Mouse (Mus musculus): ENCODE data around the gene Rinl. TPM values are rescaled to one million over a fixed set of nuclear protein-coding genes. Genes with fewer than 3 reads are reported as not detected.
A peak's percentile ranks its signal among the peaks of the same experiment; 100 is the strongest.

Gene Rinl
- polyA plus RNA-seq, 1 experiment from 2014 or later, result 2.4 TPM

DNA sequence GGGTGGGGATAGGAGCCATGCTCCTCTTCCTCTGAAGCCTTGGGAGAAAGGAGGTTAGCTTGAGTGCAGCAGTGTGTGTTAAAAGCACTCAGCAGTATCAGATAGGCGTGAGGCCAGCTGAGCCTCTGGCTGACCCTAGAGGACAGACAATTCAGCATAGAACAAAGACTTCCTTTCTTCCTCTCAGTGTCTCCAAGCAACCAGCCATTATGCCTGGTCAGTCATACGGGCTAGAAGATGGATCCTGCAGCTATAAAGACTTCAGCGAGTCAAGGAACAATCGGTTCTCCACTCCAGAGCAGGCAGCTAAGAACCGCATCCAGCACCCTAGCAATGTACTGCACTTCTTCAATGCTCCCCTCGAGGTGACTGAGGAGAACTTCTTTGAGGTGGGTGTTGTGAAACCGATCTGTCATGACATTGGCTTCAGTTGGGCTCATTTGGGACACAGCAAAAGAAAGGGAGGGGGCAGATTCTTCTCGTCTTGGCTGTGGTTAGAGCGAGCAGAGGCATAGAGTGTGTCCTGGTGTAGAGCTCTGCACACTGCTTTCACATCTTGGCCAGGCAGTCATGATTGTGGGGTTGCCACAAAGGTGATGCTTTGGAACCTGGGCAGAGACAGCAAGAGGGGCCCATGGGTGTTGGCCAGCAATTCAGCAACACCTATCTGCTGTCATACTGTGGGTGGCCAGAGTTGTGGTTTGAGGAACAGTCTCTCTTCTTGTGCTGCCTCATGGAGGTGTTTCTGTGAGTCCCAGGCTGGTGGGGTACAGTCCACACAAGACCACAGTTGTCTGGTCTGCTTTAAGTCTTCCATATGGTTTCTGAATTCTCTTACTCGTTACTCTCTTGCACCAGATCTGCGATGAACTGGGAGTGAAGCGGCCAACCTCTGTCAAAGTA, 31.8 kb downstream of the Rinl start:
- Histone ChIP-seq H3K27me3 (ENCODE audit: control insufficient read depth, insufficient read depth, low read length) (no peaks in the 10 kb centered on the region), H3K4me2 (ENCODE audit: low read length) (no peak overlapping the region), H3K9ac (replicated peaks; ENCODE audit: low read length) (no peak overlapping the region), H3K9me3 (ENCODE audit: control insufficient read depth, low read length) (no peaks in the 10 kb centered on the region), H3K36me3 (ENCODE audit: control insufficient read depth, insufficient read depth, low read length) (peaks cover 76% of the 10 kb centered on the region), H3K27ac (replicated peaks; ENCODE audit: low read depth, low read length) (peak overlapping the region; percentile 49), H3K4me3 (replicated peaks; ENCODE audit: low read depth, low read length) (no peak overlapping the region), H3K4me1 (ENCODE audit: control insufficient read depth, insufficient read depth, low read length) (peaks cover 9% of the 10 kb centered on the region)
- DNase-seq (no peak), ATAC-seq (ENCODE audit: low FRiP score, low TSS enrichment) (no peak)
- WGBS, result 32% methylated on average over 12 of the region's 12 CpGs

DNA sequence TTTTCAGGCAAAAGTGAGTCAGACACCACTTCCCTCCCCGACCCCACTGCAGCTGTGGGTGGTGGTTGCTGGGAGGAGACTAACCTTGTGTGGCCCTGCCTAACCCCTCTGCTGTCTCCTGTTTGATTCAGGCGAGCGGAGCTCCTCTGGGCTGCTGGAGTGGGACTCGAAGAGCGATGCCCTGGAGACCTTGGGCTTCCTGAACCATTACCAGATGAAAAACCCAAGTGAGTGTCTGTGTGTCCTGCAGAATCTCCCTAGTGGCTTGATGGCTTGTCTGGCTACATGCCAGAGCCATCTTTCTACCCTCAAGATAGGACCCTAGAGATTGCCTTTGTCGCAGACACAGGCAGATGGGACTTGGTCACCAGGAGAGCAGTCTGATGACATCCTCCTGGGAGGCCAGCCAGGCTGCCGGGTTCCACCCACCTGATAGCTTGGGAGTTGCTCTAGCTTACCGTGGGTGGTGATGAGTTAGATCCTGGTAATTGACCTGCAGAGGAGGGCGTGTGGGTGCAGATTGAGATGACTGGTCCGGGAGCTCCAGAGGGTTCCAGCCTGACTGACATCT, 32.6 kb downstream of the Rinl start:
- no peak overlapping the region; the same call in 1 of the 2 replicates for H3K27ac ChIP-seq (replicated peaks; ENCODE audit: low read depth, low read length)

DNA sequence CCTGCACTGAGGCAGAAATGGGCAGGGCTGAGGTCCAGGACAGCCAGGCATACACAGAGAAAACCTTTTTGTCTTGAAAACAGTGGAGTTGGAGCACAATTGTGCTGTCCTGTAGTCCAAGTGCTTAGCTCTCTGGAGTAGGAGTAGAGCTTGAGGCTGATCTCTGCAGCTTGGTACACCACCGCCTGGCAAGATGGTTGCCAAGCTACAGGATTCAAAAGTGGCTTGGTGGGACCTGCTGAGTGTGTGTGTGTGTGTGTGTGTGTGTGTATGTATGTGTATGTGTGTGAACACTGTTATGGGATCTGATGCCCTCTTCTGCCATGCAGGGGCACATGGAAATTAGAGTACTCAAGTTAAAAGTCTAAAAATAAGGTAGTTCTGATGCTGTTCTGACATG, 33.8 kb downstream of the Rinl start:
- H3K9ac ChIP-seq (replicated peaks; ENCODE audit: low read length), result no peak overlapping the region
- H3K4me3 ChIP-seq (replicated peaks; ENCODE audit: low read depth, low read length), result no peak overlapping the region
- no peak for ATAC-seq (ENCODE audit: low FRiP score, low TSS enrichment)
- no peak overlapping the region for H3K27ac ChIP-seq (replicated peaks; ENCODE audit: low read depth, low read length)
- peaks cover 57% of the 10 kb centered on the region for H3K36me3 ChIP-seq (ENCODE audit: control insufficient read depth, insufficient read depth, low read length)
- 56% methylated on average over 1 of the region's 1 CpGs for WGBS
- no peak for DNase-seq
- H3K4me2 ChIP-seq (ENCODE audit: low read length), result no peak overlapping the region
- peaks cover 11% of the 10 kb centered on the region for H3K4me1 ChIP-seq (ENCODE audit: control insufficient read depth, insufficient read depth, low read length)
- H3K27me3 ChIP-seq (ENCODE audit: control insufficient read depth, insufficient read depth, low read length), result no peaks in the 10 kb centered on the region
- no peaks in the 10 kb centered on the region for H3K9me3 ChIP-seq (ENCODE audit: control insufficient read depth, low read length)

More for the DNA sequence above, 32.6 kb downstream of the Rinl start:
- Histone ChIP-seq H3K9me3 (ENCODE audit: control insufficient read depth, low read length) (no peaks in the 10 kb centered on the region), H3K36me3 (ENCODE audit: control insufficient read depth, insufficient read depth, low read length) (peaks cover 69% of the 10 kb centered on the region), H3K9ac (replicated peaks; ENCODE audit: low read length) (no peak overlapping the region), H3K4me2 (ENCODE audit: low read length) (no peak overlapping the region), H3K4me1 (ENCODE audit: control insufficient read depth, insufficient read depth, low read length) (peaks cover 14% of the 10 kb centered on the region), H3K4me3 (replicated peaks; ENCODE audit: low read depth, low read length) (no peak overlapping the region), H3K27me3 (ENCODE audit: control insufficient read depth, insufficient read depth, low read length) (no peaks in the 10 kb centered on the region)
- no peak for ATAC-seq (ENCODE audit: low FRiP score, low TSS enrichment)
- 67% methylated on average over 10 of the region's 10 CpGs for WGBS
- no peak for DNase-seq

DNA sequence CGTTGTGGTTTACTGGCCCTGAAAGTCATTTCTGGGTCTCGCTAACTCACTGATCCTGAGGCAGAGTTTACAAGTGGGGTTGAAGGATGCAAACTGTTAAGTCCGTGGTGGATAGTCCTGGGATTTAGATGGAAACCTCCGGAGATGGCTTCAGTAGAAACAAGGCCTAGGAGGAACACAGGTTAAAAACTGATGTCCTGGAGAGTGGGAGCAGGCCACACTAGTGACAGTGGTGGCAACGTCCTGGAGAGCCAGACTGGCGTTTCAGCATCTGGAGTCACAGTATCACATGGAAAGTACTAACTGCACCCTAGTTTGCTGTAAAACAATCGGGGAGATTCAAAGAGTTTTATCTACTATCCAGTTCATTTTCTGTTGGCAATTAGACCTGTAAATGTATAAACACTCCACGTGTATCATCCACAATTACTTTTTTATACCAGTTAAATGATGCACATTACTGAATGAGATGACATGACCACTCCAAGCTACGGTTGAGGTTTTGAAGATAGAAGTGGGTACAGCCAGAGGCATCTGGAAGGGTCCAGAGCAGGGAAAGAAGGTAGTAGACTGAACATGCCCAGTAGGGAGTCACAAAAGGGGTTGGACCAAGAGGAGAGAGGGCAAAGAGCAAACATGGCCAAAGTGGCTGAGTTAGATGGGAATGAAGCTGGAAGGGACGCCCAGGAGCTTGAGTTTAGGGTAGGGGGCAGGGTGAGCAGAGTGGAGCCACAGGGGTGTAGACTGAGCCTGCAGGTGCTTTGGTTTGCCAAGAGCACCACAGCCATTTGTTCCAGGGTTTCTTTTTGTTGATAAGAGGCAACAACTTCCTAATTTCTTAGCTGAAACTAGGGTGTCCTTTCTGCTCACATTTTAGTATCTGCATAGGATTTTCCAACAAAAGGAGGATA, 34.5 kb downstream of the Rinl start:
- WGBS, result 58% methylated on average over 10 of the region's 10 CpGs

DNA sequence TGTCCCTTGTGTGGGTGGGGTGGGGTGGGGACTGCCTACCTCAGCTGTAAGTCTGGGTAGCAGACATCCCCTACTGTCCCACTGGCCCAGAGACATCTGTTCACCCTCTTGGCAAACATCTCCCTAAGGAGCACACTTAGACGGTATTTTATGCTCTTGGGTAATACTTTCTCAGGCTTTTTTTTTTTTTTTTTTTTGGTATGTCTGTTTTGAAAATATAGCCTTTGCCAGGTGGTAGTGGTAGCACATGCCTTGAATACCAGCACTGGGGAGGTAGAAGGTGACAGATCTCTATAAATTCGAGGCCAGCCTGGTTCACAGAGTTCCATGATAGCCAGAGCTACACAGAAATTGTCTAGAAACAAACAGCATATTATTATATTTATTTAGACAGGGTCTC, 35.2 kb downstream of the Rinl start:
- Histone ChIP-seq H3K36me3 (ENCODE audit: control insufficient read depth, insufficient read depth, low read length) (peaks cover 44% of the 10 kb centered on the region), H3K4me2 (ENCODE audit: low read length) (no peak overlapping the region), H3K27me3 (ENCODE audit: control insufficient read depth, insufficient read depth, low read length) (no peaks in the 10 kb centered on the region), H3K27ac (replicated peaks; ENCODE audit: low read depth, low read length) (0 out of 2 replicates have a peak overlapping the region, but pooled peaks have one; percentile 74), H3K9ac (replicated peaks; ENCODE audit: low read length) (no peak overlapping the region), H3K4me1 (ENCODE audit: control insufficient read depth, insufficient read depth, low read length) (peaks cover 11% of the 10 kb centered on the region), H3K9me3 (ENCODE audit: control insufficient read depth, low read length) (no peaks in the 10 kb centered on the region), H3K4me3 (replicated peaks; ENCODE audit: low read depth, low read length) (no peak overlapping the region)
- WGBS, result 55% methylated on average over 2 of the region's 2 CpGs
- DNase-seq, result no peak
- ATAC-seq (ENCODE audit: low FRiP score, low TSS enrichment), result no peak

More for the DNA sequence above, 34.5 kb downstream of the Rinl start:
- H3K27me3 ChIP-seq (ENCODE audit: control insufficient read depth, insufficient read depth, low read length), result no peaks in the 10 kb centered on the region
- H3K4me3 ChIP-seq (replicated peaks; ENCODE audit: low read depth, low read length), result no peak overlapping the region
- no peaks in the 10 kb centered on the region for H3K9me3 ChIP-seq (ENCODE audit: control insufficient read depth, low read length)
- DNase-seq (no peak), ATAC-seq (ENCODE audit: low FRiP score, low TSS enrichment) (no peak)
- peaks cover 11% of the 10 kb centered on the region for H3K4me1 ChIP-seq (ENCODE audit: control insufficient read depth, insufficient read depth, low read length)
- no peak overlapping the region for H3K9ac ChIP-seq (replicated peaks; ENCODE audit: low read length)
- H3K36me3 ChIP-seq (ENCODE audit: control insufficient read depth, insufficient read depth, low read length), result peaks cover 51% of the 10 kb centered on the region
- H3K4me2 ChIP-seq (ENCODE audit: low read length), result no peak overlapping the region
- no peak overlapping the region for H3K27ac ChIP-seq (replicated peaks; ENCODE audit: low read depth, low read length)

DNA sequence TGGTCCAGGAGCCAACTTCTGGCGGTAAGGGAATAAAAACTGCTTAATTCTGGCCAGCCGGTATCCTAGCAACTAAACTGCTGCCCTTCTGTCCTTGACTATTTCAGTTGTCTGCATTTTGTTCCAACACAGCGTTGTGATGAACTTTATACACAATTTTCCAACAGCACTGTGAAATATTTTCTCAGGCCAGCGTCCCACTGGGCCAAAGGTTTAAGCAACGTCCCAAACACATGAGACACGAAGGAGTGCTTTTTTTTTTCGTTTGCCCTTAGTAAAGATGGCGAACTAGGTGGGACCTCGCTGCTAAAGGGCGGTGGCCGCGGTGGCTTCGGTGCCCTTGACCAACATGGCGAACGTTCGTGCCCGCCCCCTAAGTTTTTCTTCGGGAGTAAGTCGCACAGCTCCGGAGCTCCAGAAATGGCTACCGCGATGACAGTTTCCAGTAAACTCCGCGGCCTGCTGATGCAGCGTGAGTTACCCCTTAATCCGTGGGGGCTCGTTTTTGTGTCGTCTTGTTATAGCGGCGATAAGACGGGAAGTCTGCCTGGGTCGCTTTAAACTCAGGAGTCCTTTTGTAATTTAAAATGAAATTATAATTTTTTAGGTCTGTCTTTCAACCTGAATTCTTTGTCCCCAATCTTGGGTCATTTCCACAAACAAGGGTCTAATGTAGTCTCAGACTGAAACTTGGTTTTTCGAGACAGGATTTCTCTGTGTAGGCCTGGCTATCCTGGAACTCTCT, 36.3 kb downstream of the Rinl start, which contains the start of gene Ech1:
TSS of gene Ech1 (plus strand) at position 277 of the 745 bp plus-strand sequence.
- peak within 1 kb of the TSS; percentile 45 for H3K4me3 ChIP-seq (replicated peaks; ENCODE audit: low read depth, low read length)
- peak within 1 kb of the TSS; percentile 41 for H3K9ac ChIP-seq (replicated peaks; ENCODE audit: low read length)
- peaks cover 37% of the 10 kb centered on the region for H3K36me3 ChIP-seq (ENCODE audit: control insufficient read depth, insufficient read depth, low read length)
- peaks cover 11% of the 10 kb centered on the region for H3K4me1 ChIP-seq (ENCODE audit: control insufficient read depth, insufficient read depth, low read length)
- ATAC-seq (ENCODE audit: low FRiP score, low TSS enrichment) (peak; percentile 76; the same call in 1 of the 2 replicates), DNase-seq (peak; percentile 96)
- H3K4me2 ChIP-seq (ENCODE audit: low read length), result peak within 1 kb of the TSS; percentile 65
- H3K27me3 ChIP-seq (ENCODE audit: control insufficient read depth, insufficient read depth, low read length), result no peaks in the 10 kb centered on the region
- H3K9me3 ChIP-seq (ENCODE audit: control insufficient read depth, low read length), result no peaks in the 10 kb centered on the region
- 3% methylated on average over 33 of the region's 33 CpGs for WGBS
- H3K27ac ChIP-seq (replicated peaks; ENCODE audit: low read depth, low read length), result peak within 1 kb of the TSS; percentile 74

DNA sequence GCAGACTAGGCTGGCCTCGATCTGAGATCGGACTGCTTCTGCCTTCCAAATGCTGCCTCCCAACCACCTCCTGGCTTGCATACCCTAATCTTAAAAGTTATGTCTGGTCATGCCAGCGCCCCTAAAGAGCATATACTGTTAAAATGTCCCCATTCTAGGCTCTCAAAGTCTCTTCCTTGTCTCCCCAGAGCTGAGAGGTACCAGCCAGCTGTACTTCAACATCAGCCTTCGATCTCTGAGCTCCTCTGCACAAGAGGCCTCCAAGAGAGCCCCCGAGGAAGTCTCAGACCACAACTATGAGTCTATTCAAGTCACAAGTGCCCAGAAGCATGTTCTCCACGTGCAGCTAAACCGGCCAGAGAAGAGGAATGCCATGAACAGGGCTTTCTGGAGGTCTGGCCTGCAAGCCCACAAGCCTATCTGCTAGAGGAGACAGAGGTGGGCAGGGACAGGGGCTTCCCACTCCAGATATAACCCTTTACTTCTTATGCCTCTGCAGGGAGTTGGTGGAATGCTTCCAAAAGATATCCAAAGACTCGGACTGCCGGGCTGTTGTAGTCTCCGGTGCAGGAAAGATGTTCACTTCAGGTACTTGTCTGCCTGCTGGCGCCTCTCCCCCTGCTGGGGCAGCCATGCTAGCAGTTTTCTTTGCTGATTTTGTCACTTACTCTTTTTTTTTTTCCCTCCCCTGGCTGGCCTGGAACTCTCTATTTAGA, 37.1 kb downstream of the Rinl start:
- no peak for ATAC-seq (ENCODE audit: low FRiP score, low TSS enrichment)
- WGBS, result 64% methylated on average over 11 of the region's 11 CpGs
- H3K27ac ChIP-seq (replicated peaks; ENCODE audit: low read depth, low read length), result peak overlapping the region; percentile 74; the same call in 1 of the 2 replicates
- no peaks in the 10 kb centered on the region for H3K9me3 ChIP-seq (ENCODE audit: control insufficient read depth, low read length)
- peak overlapping the region; percentile 65 for H3K4me2 ChIP-seq (ENCODE audit: low read length)
- H3K36me3 ChIP-seq (ENCODE audit: control insufficient read depth, insufficient read depth, low read length), result peaks cover 33% of the 10 kb centered on the region
- H3K4me1 ChIP-seq (ENCODE audit: control insufficient read depth, insufficient read depth, low read length), result peaks cover 11% of the 10 kb centered on the region
- H3K27me3 ChIP-seq (ENCODE audit: control insufficient read depth, insufficient read depth, low read length), result no peaks in the 10 kb centered on the region
- H3K4me3 ChIP-seq (replicated peaks; ENCODE audit: low read depth, low read length), result peak overlapping the region; percentile 45
- peak overlapping the region; percentile 41 for H3K9ac ChIP-seq (replicated peaks; ENCODE audit: low read length)
- no peak for DNase-seq
